Mouse (Mus musculus) forebrain, embryonic 16.5 days (tissue): ENCODE data around the gene Ifi213. TPM values are rescaled to one million over a fixed set of nuclear protein-coding genes. Genes with fewer than 3 reads are reported as not detected.
"Not testable (repeated sequence)": the region's sequence is repeated elsewhere in the genome, so short reads cannot be mapped to it uniquely, and the experiment has no call there.

ENCODE experiments used
- ATAC-seq: fragments of 200-750 bp; cut with Nextera tagmentation; 2 replicates; pipeline ENCODE4 v1.8.0; 2017; ENCODE audit warnings: mild to moderate bottlenecking, moderate library complexity
- H3K27ac ChIP-seq: fragments of 300-500 bp; sonication (generic); 2 replicates; pipeline ENCODE4 v1.5.1; 2014; ENCODE audit warnings: low read length, control low read depth
- H3K27me3 ChIP-seq: fragments of 300-500 bp; sonication (generic); replicated peaks from 2 replicates; pipeline ENCODE4 v1.6.1; 2014; ENCODE audit warnings: low read length; ENCODE audit not compliant: control insufficient read depth, insufficient read depth
- H3K36me3 ChIP-seq: fragments of 300-500 bp; sonication (generic); 2 replicates; pipeline ENCODE4 v1.6.1; 2014; ENCODE audit not compliant: control insufficient read depth, insufficient read depth
- H3K4me1 ChIP-seq: fragments of 300-500 bp; sonication (generic); replicated peaks from 2 replicates; pipeline ENCODE4 v1.6.1; 2014; ENCODE audit warnings: low read length; ENCODE audit not compliant: control insufficient read depth, insufficient read depth
- H3K4me2 ChIP-seq: fragments of 300-500 bp; sonication (generic); 2 replicates; pipeline ENCODE4 v1.6.1; 2014; ENCODE audit warnings: mild to moderate bottlenecking, low read length, control low read depth
- H3K4me3 ChIP-seq: fragments of 300-500 bp; sonication (generic); replicated peaks from 2 replicates; pipeline ENCODE4 v1.5.1; 2014; ENCODE audit warnings: mild to moderate bottlenecking, low read length, control low read depth
- H3K9ac ChIP-seq: fragments of 300-500 bp; sonication (generic); replicated peaks from 2 replicates; pipeline ENCODE4 v1.6.1; 2014; ENCODE audit warnings: low read depth, low read length, control low read depth
- H3K9me3 ChIP-seq: fragments of 300-500 bp; sonication (generic); 2 replicates; pipeline ENCODE4 v1.6.1; 2016; ENCODE audit warnings: low read length; ENCODE audit not compliant: control insufficient read depth
- WGBS: fragments of 180-500 bp; shearing (Covaris S2); extraction: QIAGEN DNeasy Blood & Tissue Kit; methylation state at CpG from one replicate; pipeline ENCODE4 v1.1.7; 2014; 5-methylcytosine and 5-hydroxymethylcytosine counted together
- polyA plus RNA-seq: library from polyadenylated mRNA; unstranded; fragments of >200 nt; fragmentation: Nextera tagmentation; extraction: Ambion mirVana; gene quantifications from 2 replicates; pipeline ENCODE4 v1.2.1, GENCODE M21; 2015

Ifi213 gene
- polyA plus RNA-seq: not detected in 2 replicates

DNA sequence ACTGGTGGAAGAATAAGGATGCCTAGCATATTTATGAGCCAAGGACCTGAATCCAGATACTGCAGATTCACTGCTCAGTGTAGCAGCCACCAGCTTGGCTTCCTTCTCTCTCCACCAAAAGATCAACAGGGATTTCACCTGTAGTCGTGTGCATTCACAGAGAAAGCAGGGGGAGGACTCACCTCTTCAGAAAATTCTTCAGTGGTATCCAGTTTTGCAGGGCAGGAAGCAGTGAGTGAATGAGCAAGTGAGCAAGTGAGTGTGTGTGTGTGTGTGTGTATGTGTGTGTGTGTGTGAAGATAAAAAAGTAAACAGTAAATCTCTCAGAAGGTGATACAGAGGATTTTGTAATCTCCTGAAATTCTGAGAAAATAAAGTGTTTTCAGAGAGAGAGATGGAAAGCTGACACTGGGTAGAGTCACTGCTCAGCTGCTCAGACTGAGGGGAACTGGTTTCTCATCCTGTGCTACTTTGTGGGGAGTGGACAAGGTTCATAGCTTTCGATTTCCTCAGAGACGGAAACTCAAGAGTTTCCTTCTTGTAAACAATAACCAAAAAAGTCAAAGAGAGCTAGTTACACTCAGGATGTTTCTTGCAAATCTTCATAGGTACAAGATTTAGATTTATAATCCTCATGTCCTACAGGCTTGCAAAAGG is at the start of gene Ifi213:
Gene Ifi213, minus strand, starts transcription at position 437 of the 657 bp plus-strand sequence.
- not testable (repeated sequence) for H3K4me3 ChIP-seq, ATAC-seq, H3K27ac ChIP-seq, H3K4me1 ChIP-seq, H3K36me3 ChIP-seq, H3K4me2 ChIP-seq, H3K9ac ChIP-seq, H3K27me3 ChIP-seq, H3K9me3 ChIP-seq
- WGBS: 75% methylated on average over 3 of the region's 3 CpGs

DNA sequence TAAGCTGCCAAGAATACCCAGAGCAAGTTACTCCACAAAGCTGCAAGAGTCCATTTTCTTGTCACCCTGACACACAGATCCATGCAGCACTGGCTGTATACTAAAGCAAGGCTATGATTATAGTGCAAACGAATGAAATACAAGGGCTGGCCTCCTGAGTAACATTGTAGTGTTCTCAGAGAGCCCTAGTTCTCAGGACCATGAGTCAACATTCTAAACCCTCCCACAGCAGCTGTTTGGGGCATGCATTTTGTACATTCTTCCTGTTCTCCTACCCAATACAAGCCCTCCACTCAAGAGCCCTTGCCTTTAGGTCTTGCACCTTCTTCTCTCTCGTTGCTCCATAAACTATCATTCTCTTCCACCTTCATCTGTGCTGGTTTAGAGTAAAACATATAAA is 46.3 kb upstream of the Ifi213 start:
- no peak overlapping the region for H3K27ac ChIP-seq
- no peak overlapping the region for H3K4me2 ChIP-seq
- WGBS: 87% methylated on average over 2 of the region's 2 CpGs
- H3K4me3 ChIP-seq: no peak overlapping the region
- H3K4me1 ChIP-seq: no peaks in the 10 kb centered on the region
- no peaks in the 10 kb centered on the region for H3K36me3 ChIP-seq
- no peaks in the 10 kb centered on the region for H3K9me3 ChIP-seq
- no peak overlapping the region for H3K9ac ChIP-seq
- no peaks in the 10 kb centered on the region for H3K27me3 ChIP-seq
- ATAC-seq: no peak

DNA sequence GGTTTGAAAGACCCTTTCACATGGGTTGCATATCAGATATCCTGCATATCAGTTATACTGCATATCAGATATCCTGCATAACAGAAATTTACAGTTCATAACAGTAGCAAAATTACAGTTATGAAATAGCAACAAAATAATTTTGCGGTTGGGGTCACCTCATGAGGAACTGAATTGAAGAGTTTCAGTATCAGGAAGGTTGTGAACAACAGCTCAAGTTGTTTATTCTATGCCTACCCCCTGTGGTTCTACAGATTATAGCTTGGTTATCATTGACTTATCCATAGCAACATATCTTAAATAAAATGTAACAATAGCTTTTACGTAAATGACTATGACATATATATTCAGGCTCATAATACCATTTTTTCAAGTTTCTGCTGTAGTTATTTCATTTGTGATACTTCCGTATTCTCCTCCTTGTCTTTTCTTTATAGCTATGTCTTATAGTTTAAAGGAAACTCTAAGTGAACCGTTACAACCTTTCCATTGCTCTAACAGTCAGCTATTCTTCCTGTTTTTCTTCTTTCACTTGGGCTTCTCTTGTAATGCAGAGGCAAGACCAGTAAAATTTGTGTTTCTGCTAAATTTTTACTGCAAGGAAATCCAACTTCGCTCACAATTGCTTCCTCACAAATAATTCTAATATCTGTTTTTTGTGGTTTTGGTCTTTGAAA is 35.0 kb upstream of the Ifi213 start:
- no peaks in the 10 kb centered on the region for H3K4me1 ChIP-seq
- no peak overlapping the region for H3K4me2 ChIP-seq
- no peaks in the 10 kb centered on the region for H3K9me3 ChIP-seq
- H3K27me3 ChIP-seq: no peaks in the 10 kb centered on the region
- H3K36me3 ChIP-seq: no peaks in the 10 kb centered on the region
- no peak overlapping the region for H3K27ac ChIP-seq
- ATAC-seq: no peak
- no peak overlapping the region for H3K9ac ChIP-seq
- H3K4me3 ChIP-seq: no peak overlapping the region
- WGBS: 91% methylated on average over 5 of the region's 5 CpGs

DNA sequence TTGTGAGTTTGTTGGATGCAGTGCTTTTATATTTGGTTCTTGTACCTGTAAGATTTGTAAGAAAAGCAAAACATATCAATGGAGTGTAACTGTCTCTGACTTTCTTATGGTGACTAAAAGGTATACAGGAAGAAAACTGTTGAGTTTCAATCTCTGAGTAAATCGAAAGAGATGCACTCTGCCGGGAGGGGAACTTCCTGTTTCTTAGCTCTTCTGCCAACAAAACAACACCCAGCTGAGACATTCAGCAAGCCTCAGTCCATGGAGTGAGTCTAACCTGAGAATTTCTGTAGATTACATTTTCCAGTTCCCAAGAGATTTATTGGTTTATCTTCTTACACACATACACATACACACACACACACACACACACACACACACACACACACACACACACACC is 31.5 kb upstream of the Ifi213 start, which contains the start of gene Ifi209:
Gene Ifi209, plus strand, starts transcription at position 296 of the 400 bp plus-strand sequence.
- H3K36me3 ChIP-seq, H3K27ac ChIP-seq, H3K9ac ChIP-seq, H3K4me1 ChIP-seq, ATAC-seq, H3K27me3 ChIP-seq, H3K4me2 ChIP-seq, H3K4me3 ChIP-seq, H3K9me3 ChIP-seq: not testable (repeated sequence)
- WGBS: 89% methylated on average over 2 of the region's 2 CpGs

DNA sequence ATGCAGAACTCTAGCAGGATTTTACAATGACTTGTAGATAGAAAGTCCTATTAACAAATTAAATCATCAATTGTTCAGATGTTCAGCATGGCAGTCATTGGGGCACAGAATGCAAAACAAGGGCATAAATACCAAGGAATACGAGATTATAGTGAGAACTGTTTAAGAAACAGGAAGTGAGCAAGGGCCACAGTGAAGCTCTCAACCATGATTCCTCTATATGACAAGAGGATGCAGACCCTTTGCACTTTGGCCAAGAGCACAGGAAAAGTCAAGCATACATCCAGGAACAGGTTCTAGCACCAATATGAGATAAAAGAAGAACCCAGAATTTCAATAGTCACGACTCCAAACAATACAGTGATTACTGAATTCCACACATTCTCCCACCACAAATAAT is 27.6 kb upstream of the Ifi213 start:
- no peak overlapping the region for H3K4me3 ChIP-seq
- no peaks in the 10 kb centered on the region for H3K9me3 ChIP-seq
- H3K4me2 ChIP-seq: no peak overlapping the region
- H3K27ac ChIP-seq: no peak overlapping the region
- no peak overlapping the region for H3K9ac ChIP-seq
- H3K4me1 ChIP-seq: no peaks in the 10 kb centered on the region
- 79% methylated on average over 2 of the region's 2 CpGs for WGBS
- H3K36me3 ChIP-seq: no peaks in the 10 kb centered on the region
- no peaks in the 10 kb centered on the region for H3K27me3 ChIP-seq
- no peak for ATAC-seq

DNA sequence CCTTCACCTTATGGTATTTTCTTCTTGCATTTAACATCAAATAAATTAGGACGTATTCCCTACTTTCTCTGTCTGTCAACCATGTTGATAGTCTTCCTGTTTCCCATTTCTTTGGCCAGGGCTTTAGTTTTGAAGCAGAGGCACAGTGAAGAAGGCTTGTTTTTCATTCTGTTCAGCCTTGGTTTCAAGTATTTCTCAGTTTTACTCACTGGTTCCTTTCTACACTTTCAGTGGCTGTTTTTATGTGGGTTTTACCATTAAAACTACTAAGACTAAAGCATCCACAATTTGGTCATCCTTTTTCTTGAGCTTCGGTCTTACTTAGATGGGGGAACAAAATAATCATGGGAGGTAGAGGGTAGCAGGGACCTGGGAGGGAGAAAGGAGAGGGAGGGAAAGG is 25.0 kb upstream of the Ifi213 start:
- no peaks in the 10 kb centered on the region for H3K36me3 ChIP-seq
- no peak for ATAC-seq
- no peak overlapping the region for H3K27ac ChIP-seq
- H3K9me3 ChIP-seq: no peaks in the 10 kb centered on the region
- H3K4me2 ChIP-seq: no peak overlapping the region
- 80% methylated on average over 2 of the region's 2 CpGs for WGBS
- H3K4me1 ChIP-seq: no peaks in the 10 kb centered on the region
- H3K4me3 ChIP-seq: no peak overlapping the region
- no peaks in the 10 kb centered on the region for H3K27me3 ChIP-seq
- H3K9ac ChIP-seq: no peak overlapping the region

DNA sequence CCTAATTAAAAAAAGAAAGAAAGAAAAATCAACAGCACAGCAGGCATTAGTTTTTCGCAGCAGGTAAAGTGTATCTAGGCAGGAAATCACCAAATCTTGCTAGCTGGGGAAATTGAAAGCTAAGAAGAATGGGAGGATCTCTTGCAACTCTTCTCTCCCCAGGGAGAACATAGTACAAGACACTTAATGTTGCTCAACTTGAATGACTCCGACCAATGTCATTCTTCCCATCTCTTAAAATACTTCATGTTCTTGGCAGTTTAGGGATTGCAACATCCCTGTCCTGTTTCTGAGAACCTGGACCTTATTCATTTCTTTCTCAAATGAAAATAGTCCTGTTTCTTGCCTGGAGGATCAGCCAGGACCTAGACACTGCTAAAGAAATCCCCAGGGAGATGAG is 23.1 kb upstream of the Ifi213 start:
- 82% methylated on average over 2 of the region's 2 CpGs for WGBS
- H3K27me3 ChIP-seq, H3K36me3 ChIP-seq, H3K27ac ChIP-seq, ATAC-seq, H3K4me1 ChIP-seq, H3K4me3 ChIP-seq, H3K9me3 ChIP-seq, H3K4me2 ChIP-seq, H3K9ac ChIP-seq: not testable (repeated sequence)

DNA sequence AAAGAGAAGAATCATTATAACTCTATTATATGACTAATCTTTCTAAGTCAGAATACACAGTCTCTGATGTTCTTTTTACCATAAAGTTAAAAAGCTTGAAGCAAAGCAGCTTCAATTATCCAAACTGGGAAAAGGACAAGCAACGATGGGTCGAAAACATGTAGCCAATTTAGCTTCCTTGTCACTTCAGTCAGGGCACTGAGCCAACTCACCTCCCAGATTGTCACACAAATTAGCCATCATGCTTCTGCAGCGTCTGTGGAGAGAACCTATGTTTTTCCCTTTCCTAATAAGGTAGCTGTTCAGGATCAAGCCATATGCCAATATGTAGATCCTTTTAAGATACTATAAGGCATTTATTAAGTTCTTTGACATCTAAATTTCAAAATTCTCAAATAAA is 11.2 kb upstream of the Ifi213 start:
- not testable (repeated sequence) for H3K27ac ChIP-seq, H3K36me3 ChIP-seq, H3K9ac ChIP-seq, H3K27me3 ChIP-seq, H3K9me3 ChIP-seq, ATAC-seq, H3K4me3 ChIP-seq, H3K4me2 ChIP-seq, H3K4me1 ChIP-seq
- WGBS: 40% methylated on average over 3 of the region's 3 CpGs

DNA sequence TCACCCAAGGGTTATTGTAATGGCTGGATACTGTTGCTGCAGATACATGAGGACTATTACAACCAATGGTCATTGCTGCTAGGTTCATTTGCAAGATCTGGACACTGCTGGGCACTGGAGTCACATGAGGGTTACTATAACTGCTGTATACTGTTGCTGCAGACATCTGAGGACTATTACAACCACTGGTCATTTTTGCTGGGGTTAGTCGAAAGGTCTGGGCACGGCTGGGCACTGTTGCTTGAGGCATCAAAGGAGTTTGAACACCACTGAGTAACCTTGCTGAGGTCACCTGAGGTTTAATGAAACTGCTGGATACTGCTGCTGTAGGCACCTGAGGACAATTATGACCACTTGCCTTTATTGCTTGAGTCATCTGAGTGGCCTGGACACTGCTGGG is 9.4 kb downstream of the Ifi213 start:
- not testable (repeated sequence) for ATAC-seq, H3K27me3 ChIP-seq, H3K4me1 ChIP-seq, H3K36me3 ChIP-seq, H3K27ac ChIP-seq, H3K4me2 ChIP-seq, H3K4me3 ChIP-seq, H3K9ac ChIP-seq, H3K9me3 ChIP-seq
- 86% methylated on average over 2 of the region's 2 CpGs for WGBS
